Mouse (Mus musculus): ENCODE measurements around the gene Thrap3. TPM values are rescaled to one million over a fixed set of nuclear protein-coding genes. Genes with fewer than 3 reads are reported as not detected.

Gene Thrap3
- polyA plus RNA-seq, 1 experiment from 2014 or later, result 258 TPM

- Histone ChIP-seq H3K36me3 (ENCODE audit: control insufficient read depth, insufficient read depth, low read length) (no peaks in the 10 kb centered on the region), H3K27me3 (ENCODE audit: control insufficient read depth, insufficient read depth, low read length) (no peaks in the 10 kb centered on the region), H3K27ac (ENCODE audit: low read length) (no peak overlapping the region), H3K9ac (replicated peaks; ENCODE audit: low read depth, low read length) (no peak overlapping the region), H3K4me3 (ENCODE audit: low read depth, low read length) (no peak overlapping the region), H3K4me2 (replicated peaks; ENCODE audit: low read depth, low read length) (no peak overlapping the region), H3K4me1 (ENCODE audit: control insufficient read depth, insufficient read depth, low read length) (peaks cover 19% of the 10 kb centered on the region), H3K9me3 (ENCODE audit: control insufficient read depth, low read depth, low read length) (no peaks in the 10 kb centered on the region)
- no peak for ATAC-seq (ENCODE audit: insufficient number of reproducible peaks, insufficient read depth, low FRiP score, low read depth)
- 55% methylated on average over 12 of the region's 12 CpGs for WGBS
These were observed 2.2 kb upstream of the Thrap3 start for GRCm38 (mm10) chr4:126204661-126205230.

DNA sequence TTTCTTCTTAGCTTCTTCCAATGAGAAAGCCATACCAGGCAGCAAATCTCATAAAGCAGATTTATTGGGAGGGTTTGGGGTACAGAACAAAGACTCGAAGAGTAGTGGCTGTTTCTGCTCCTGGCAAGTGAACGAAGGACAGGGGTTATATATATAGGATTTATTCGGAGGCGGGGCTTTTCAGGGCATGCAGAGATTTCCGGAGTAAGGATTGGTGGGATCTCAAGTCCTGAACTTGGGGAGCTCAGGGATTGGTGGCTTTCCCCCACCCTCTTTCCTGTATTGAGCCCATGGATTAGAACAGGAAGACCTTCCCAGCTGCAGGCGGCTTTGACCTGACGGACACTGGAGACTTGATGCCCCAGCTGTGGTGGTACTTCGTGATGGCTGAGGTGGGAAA is 1.5 kb upstream of the Thrap3 start:
- Histone ChIP-seq H3K4me3 (ENCODE audit: low read depth, low read length) (no peak overlapping the region), H3K4me1 (ENCODE audit: control insufficient read depth, insufficient read depth, low read length) (peaks cover 19% of the 10 kb centered on the region), H3K27me3 (ENCODE audit: control insufficient read depth, insufficient read depth, low read length) (no peaks in the 10 kb centered on the region), H3K4me2 (replicated peaks; ENCODE audit: low read depth, low read length) (no peak overlapping the region), H3K27ac (ENCODE audit: low read length) (no peak overlapping the region), H3K36me3 (ENCODE audit: control insufficient read depth, insufficient read depth, low read length) (no peaks in the 10 kb centered on the region), H3K9ac (replicated peaks; ENCODE audit: low read depth, low read length) (no peak overlapping the region), H3K9me3 (ENCODE audit: control insufficient read depth, low read depth, low read length) (no peaks in the 10 kb centered on the region)
- ATAC-seq (ENCODE audit: insufficient number of reproducible peaks, insufficient read depth, low FRiP score, low read depth), result no peak
- WGBS, result 74% methylated on average over 8 of the region's 8 CpGs

DNA sequence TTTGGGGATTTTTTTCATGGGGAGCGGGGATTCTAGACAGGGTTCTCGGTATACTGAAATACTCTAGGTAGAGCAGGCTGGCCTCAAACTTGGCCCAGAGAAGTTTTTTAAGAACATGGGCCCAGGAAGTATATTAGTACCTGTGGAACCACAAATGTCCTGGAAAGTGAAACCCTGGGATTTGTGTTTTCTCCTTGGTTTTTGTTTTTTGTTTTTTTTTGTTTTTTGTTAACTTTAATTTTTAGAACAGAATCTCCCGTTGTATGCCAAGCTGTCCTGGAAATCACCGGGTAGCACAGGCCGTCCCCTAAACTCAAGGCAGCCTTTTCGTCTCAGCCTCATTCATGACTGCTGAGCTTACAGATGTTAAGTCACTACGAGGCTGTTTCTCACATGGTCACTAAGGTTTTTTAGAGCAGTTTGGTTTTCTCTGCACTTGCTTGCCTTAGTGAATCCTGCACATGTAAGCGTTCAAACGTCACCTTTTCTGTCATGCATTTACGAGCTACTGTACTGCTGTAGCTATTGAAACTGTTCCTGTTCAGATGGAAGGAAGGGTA is 856 bp upstream of the Thrap3 start:
- Histone ChIP-seq H3K4me3 (ENCODE audit: low read depth, low read length) (peak overlapping the region; percentile 62), H3K4me2 (replicated peaks; ENCODE audit: low read depth, low read length) (peak overlapping the region; percentile 52), H3K4me1 (ENCODE audit: control insufficient read depth, insufficient read depth, low read length) (peaks cover 22% of the 10 kb centered on the region), H3K27me3 (ENCODE audit: control insufficient read depth, insufficient read depth, low read length) (no peaks in the 10 kb centered on the region), H3K9ac (replicated peaks; ENCODE audit: low read depth, low read length) (peak overlapping the region; percentile 42; the same call in 1 of the 2 replicates), H3K9me3 (ENCODE audit: control insufficient read depth, low read depth, low read length) (no peaks in the 10 kb centered on the region), H3K27ac (ENCODE audit: low read length) (peak overlapping the region; percentile 95), H3K36me3 (ENCODE audit: control insufficient read depth, insufficient read depth, low read length) (0 out of 2 replicates have a peak, but pooled peaks cover 3% of the 10 kb centered on the region)
- WGBS, result 66% methylated on average over 10 of the region's 10 CpGs
- no peak for ATAC-seq (ENCODE audit: insufficient number of reproducible peaks, insufficient read depth, low FRiP score, low read depth)

- Histone ChIP-seq H3K9me3 (ENCODE audit: control insufficient read depth, low read depth, low read length) (no peaks in the 10 kb centered on the region), H3K9ac (replicated peaks; ENCODE audit: low read depth, low read length) (peak overlapping the region; percentile 74), H3K27ac (ENCODE audit: low read length) (peak overlapping the region; percentile 99), H3K4me1 (ENCODE audit: control insufficient read depth, insufficient read depth, low read length) (peaks cover 26% of the 10 kb centered on the region), H3K4me3 (ENCODE audit: low read depth, low read length) (peak overlapping the region; percentile 62), H3K4me2 (replicated peaks; ENCODE audit: low read depth, low read length) (peak overlapping the region; percentile 79), H3K36me3 (ENCODE audit: control insufficient read depth, insufficient read depth, low read length) (0 out of 2 replicates have a peak, but pooled peaks cover 3% of the 10 kb centered on the region), H3K27me3 (ENCODE audit: control insufficient read depth, insufficient read depth, low read length) (no peaks in the 10 kb centered on the region)
- under 1% methylated on average over 28 of the region's 28 CpGs for WGBS
- ATAC-seq (ENCODE audit: insufficient number of reproducible peaks, insufficient read depth, low FRiP score, low read depth), result no peak
These were observed 852 bp downstream of the Thrap3 start for GRCm38 (mm10) chr4:126201514-126202302.

- Histone ChIP-seq H3K27me3 (ENCODE audit: control insufficient read depth, insufficient read depth, low read length) (no peaks in the 10 kb centered on the region), H3K36me3 (ENCODE audit: control insufficient read depth, insufficient read depth, low read length) (0 out of 2 replicates have a peak, but pooled peaks cover 3% of the 10 kb centered on the region), H3K4me3 (ENCODE audit: low read depth, low read length) (peak overlapping the region; percentile 62), H3K9me3 (ENCODE audit: control insufficient read depth, low read depth, low read length) (no peaks in the 10 kb centered on the region), H3K27ac (ENCODE audit: low read length) (no peak overlapping the region; the same call in 1 of the 2 replicates), H3K4me2 (replicated peaks; ENCODE audit: low read depth, low read length) (peak overlapping the region; percentile 79), H3K4me1 (ENCODE audit: control insufficient read depth, insufficient read depth, low read length) (peaks cover 26% of the 10 kb centered on the region), H3K9ac (replicated peaks; ENCODE audit: low read depth, low read length) (peak overlapping the region; percentile 74)
- WGBS, result 25% methylated on average over 2 of the region's 2 CpGs
- ATAC-seq (ENCODE audit: insufficient number of reproducible peaks, insufficient read depth, low FRiP score, low read depth), result no peak
These were observed 1.9 kb downstream of the Thrap3 start for GRCm38 (mm10) chr4:126200656-126201055.

DNA sequence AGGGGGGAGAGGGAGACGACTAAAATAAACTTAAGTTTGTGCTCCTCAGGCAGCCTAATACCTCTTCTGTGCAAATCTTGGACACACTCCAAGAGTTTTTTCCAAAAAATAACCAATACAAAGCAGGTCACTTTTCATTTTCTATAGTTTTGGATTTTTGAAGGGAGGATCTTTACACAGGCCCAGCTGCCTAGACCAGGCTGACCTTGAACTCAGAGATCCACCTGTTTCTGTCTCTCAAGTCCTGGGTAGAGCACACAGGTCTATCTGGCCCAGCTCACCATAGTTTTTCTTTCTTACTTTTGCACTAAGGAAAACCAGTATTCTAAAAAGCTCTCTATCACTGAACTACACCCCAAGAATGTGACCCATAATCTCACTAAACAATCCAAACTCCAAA is 2.5 kb downstream of the Thrap3 start:
- peaks cover 26% of the 10 kb centered on the region for H3K4me1 ChIP-seq (ENCODE audit: control insufficient read depth, insufficient read depth, low read length)
- H3K27me3 ChIP-seq (ENCODE audit: control insufficient read depth, insufficient read depth, low read length), result no peaks in the 10 kb centered on the region
- peak overlapping the region; percentile 62 for H3K4me3 ChIP-seq (ENCODE audit: low read depth, low read length)
- WGBS, result 19% methylated on average over 1 of the region's 1 CpGs
- H3K27ac ChIP-seq (ENCODE audit: low read length), result no peak overlapping the region; the same call in 1 of the 2 replicates
- peak overlapping the region; percentile 74; the same call in 1 of the 2 replicates for H3K9ac ChIP-seq (replicated peaks; ENCODE audit: low read depth, low read length)
- H3K4me2 ChIP-seq (replicated peaks; ENCODE audit: low read depth, low read length), result peak overlapping the region; percentile 79
- no peak for ATAC-seq (ENCODE audit: insufficient number of reproducible peaks, insufficient read depth, low FRiP score, low read depth)
- no peaks in the 10 kb centered on the region for H3K9me3 ChIP-seq (ENCODE audit: control insufficient read depth, low read depth, low read length)
- 0 out of 2 replicates have a peak, but pooled peaks cover 3% of the 10 kb centered on the region for H3K36me3 ChIP-seq (ENCODE audit: control insufficient read depth, insufficient read depth, low read length)

DNA sequence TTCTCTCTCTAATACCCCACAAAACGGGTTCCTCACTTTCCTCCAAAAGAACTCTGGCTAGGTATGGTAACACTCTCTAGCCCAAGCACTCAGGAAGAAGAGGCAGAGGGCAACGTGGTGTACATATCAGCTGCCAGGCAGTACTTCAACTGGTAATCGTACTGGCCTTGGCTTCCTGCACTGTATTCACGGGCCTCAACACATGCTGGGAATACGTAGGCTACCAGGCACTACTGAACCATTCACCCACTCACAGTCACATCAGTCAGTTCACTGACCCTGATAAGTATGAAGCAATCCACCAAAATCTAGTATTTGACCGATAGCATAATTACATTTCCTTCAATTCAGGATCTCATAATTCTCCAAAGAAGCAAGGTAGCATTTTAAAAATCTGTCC is 3.0 kb downstream of the Thrap3 start:
- Histone ChIP-seq H3K4me1 (ENCODE audit: control insufficient read depth, insufficient read depth, low read length) (peaks cover 26% of the 10 kb centered on the region), H3K4me2 (replicated peaks; ENCODE audit: low read depth, low read length) (no peak overlapping the region), H3K27ac (ENCODE audit: low read length) (no peak overlapping the region; the same call in 1 of the 2 replicates), H3K4me3 (ENCODE audit: low read depth, low read length) (0 out of 2 replicates have a peak overlapping the region, but pooled peaks have one; percentile 9), H3K9ac (replicated peaks; ENCODE audit: low read depth, low read length) (no peak overlapping the region), H3K27me3 (ENCODE audit: control insufficient read depth, insufficient read depth, low read length) (no peaks in the 10 kb centered on the region), H3K36me3 (ENCODE audit: control insufficient read depth, insufficient read depth, low read length) (peaks cover 7% of the 10 kb centered on the region; the same call in 1 of the 2 replicates), H3K9me3 (ENCODE audit: control insufficient read depth, low read depth, low read length) (no peaks in the 10 kb centered on the region)
- no peak for ATAC-seq (ENCODE audit: insufficient number of reproducible peaks, insufficient read depth, low FRiP score, low read depth)
- 73% methylated on average over 6 of the region's 6 CpGs for WGBS

DNA sequence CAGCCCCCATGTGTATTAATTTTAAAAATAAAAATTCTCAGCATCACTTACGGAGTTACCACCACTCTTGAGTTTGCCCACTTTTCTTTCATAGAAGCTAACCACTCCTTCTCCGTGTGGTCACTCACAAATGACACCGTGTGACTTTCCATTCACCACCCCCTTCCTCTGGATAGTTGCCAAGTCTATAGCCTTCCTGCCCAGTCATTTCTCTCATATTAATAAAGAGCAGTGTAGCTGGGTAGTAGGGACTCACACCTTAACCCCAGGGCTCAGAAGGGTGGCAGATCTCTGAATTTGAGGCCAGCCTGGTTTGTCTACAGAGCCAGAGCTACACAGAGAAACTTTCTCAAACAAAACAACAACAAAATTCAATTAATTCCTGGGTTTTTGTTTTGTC is 5.1 kb downstream of the Thrap3 start:
- Histone ChIP-seq H3K4me1 (ENCODE audit: control insufficient read depth, insufficient read depth, low read length) (peaks cover 18% of the 10 kb centered on the region), H3K9ac (replicated peaks; ENCODE audit: low read depth, low read length) (no peak overlapping the region), H3K27ac (ENCODE audit: low read length) (no peak overlapping the region), H3K9me3 (ENCODE audit: control insufficient read depth, low read depth, low read length) (no peaks in the 10 kb centered on the region), H3K4me2 (replicated peaks; ENCODE audit: low read depth, low read length) (no peak overlapping the region), H3K4me3 (ENCODE audit: low read depth, low read length) (no peak overlapping the region), H3K36me3 (ENCODE audit: control insufficient read depth, insufficient read depth, low read length) (peaks cover 23% of the 10 kb centered on the region), H3K27me3 (ENCODE audit: control insufficient read depth, insufficient read depth, low read length) (no peaks in the 10 kb centered on the region)
- WGBS, result 69% methylated on average over 3 of the region's 3 CpGs
- no peak for ATAC-seq (ENCODE audit: insufficient number of reproducible peaks, insufficient read depth, low FRiP score, low read depth)
